Mouse (Mus musculus): Measurements from ENCODE around the gene Cyp51. TPM values are rescaled to one million over a fixed set of nuclear protein-coding genes. Genes with fewer than 3 reads are reported as not detected.
A peak's percentile ranks its signal among the peaks of the same experiment; 100 is the strongest.
"Not testable (repeated sequence)": the region's sequence is repeated elsewhere in the genome, so short reads cannot be mapped to it uniquely, and the experiment has no call there.

The Cyp51 gene
- polyA plus RNA-seq (2014; fragmentation: Nextera tagmentation; extraction: Ambion mirVana), result 164 TPM in 2 replicates

GRCm38 (mm10) chr5:4104341-4105040, at the start of gene Cyp51:
Cyp51 (minus strand) TSS chr5:4104746.
- H3K27ac ChIP-seq (ENCODE audit: low read depth, low read length), result peak within 1 kb of the TSS; percentile 96
- H3K4me1 ChIP-seq (ENCODE audit: control insufficient read depth, insufficient read depth, low read length), result peaks cover 8% of the 10 kb centered on the region; the same call in 1 of the 2 replicates
- under 1% methylated on average over 59 of the region's 59 CpGs for WGBS
- peak within 1 kb of the TSS; percentile 80 for H3K9ac ChIP-seq (ENCODE audit: low read length)
- no peaks in the 10 kb centered on the region for H3K9me3 ChIP-seq (ENCODE audit: control insufficient read depth, low read length)
- ATAC-seq (ENCODE audit: insufficient read depth, low FRiP score, low TSS enrichment) (peak; percentile 98), DNase-seq (ENCODE audit: low spot score) (peak; percentile 94)
- peaks cover 9% of the 10 kb centered on the region for H3K36me3 ChIP-seq (ENCODE audit: control insufficient read depth, insufficient read depth, low read length)
- peak within 1 kb of the TSS; percentile 73 for H3K4me2 ChIP-seq (ENCODE audit: low read depth)
- no peaks in the 10 kb centered on the region for H3K27me3 ChIP-seq (ENCODE audit: control insufficient read depth, insufficient read depth, low read length)
- peak within 1 kb of the TSS; percentile 97 for H3K4me3 ChIP-seq (ENCODE audit: low read depth, low read length)

GRCm38 (mm10) chr5:4112570-4113098, 8.1 kb upstream of the Cyp51 start:
- Histone ChIP-seq H3K4me3 (ENCODE audit: low read depth, low read length) (no peak overlapping the region), H3K4me2 (ENCODE audit: low read depth) (no peak overlapping the region), H3K27ac (ENCODE audit: low read depth, low read length) (no peak overlapping the region), H3K36me3 (ENCODE audit: control insufficient read depth, insufficient read depth, low read length) (no peaks in the 10 kb centered on the region), H3K27me3 (ENCODE audit: control insufficient read depth, insufficient read depth, low read length) (no peaks in the 10 kb centered on the region), H3K9ac (ENCODE audit: low read length) (no peak overlapping the region), H3K4me1 (ENCODE audit: control insufficient read depth, insufficient read depth, low read length) (no peaks in the 10 kb centered on the region), H3K9me3 (ENCODE audit: control insufficient read depth, low read length) (no peaks in the 10 kb centered on the region)
- 95% methylated on average over 5 of the region's 5 CpGs for WGBS
- DNase-seq (ENCODE audit: low spot score) (no peak), ATAC-seq (ENCODE audit: insufficient read depth, low FRiP score, low TSS enrichment) (no peak)

GRCm38 (mm10) chr5:4107056-4107455, 2.5 kb upstream of the Cyp51 start:
- H3K36me3 ChIP-seq (ENCODE audit: control insufficient read depth, insufficient read depth, low read length); H3K4me2 ChIP-seq (ENCODE audit: low read depth); H3K9me3 ChIP-seq (ENCODE audit: control insufficient read depth, low read length); H3K27me3 ChIP-seq (ENCODE audit: control insufficient read depth, insufficient read depth, low read length); DNase-seq (ENCODE audit: low spot score); ATAC-seq (ENCODE audit: insufficient read depth, low FRiP score, low TSS enrichment); H3K9ac ChIP-seq (ENCODE audit: low read length); H3K4me3 ChIP-seq (ENCODE audit: low read depth, low read length); H3K27ac ChIP-seq (ENCODE audit: low read depth, low read length); H3K4me1 ChIP-seq (ENCODE audit: control insufficient read depth, insufficient read depth, low read length): not testable (repeated sequence)
- 52% methylated on average over 7 of the region's 7 CpGs for WGBS

GRCm38 (mm10) chr5:4105651-4106186, 1.2 kb upstream of the Cyp51 start:
- no peak overlapping the region for H3K4me2 ChIP-seq (ENCODE audit: low read depth)
- no peak overlapping the region for H3K27ac ChIP-seq (ENCODE audit: low read depth, low read length)

GRCm38 (mm10) chr5:4103626-4104340, 763 bp downstream of the Cyp51 start:
- H3K36me3 ChIP-seq (ENCODE audit: control insufficient read depth, insufficient read depth, low read length), result peaks cover 14% of the 10 kb centered on the region
- H3K4me2 ChIP-seq (ENCODE audit: low read depth), result peak overlapping the region; percentile 73
- peak; percentile 56; the same call in 1 of the 2 replicates for ATAC-seq (ENCODE audit: insufficient read depth, low FRiP score, low TSS enrichment)
- H3K27ac ChIP-seq (ENCODE audit: low read depth, low read length), result peak overlapping the region; percentile 96
- H3K4me1 ChIP-seq (ENCODE audit: control insufficient read depth, insufficient read depth, low read length), result peaks cover 8% of the 10 kb centered on the region; the same call in 1 of the 2 replicates
- WGBS, result under 1% methylated on average over 41 of the region's 41 CpGs
- H3K9ac ChIP-seq (ENCODE audit: low read length), result peak overlapping the region; percentile 80
- H3K4me3 ChIP-seq (ENCODE audit: low read depth, low read length), result peak overlapping the region; percentile 97
- no peaks in the 10 kb centered on the region for H3K9me3 ChIP-seq (ENCODE audit: control insufficient read depth, low read length)
- no peaks in the 10 kb centered on the region for H3K27me3 ChIP-seq (ENCODE audit: control insufficient read depth, insufficient read depth, low read length)
- DNase-seq (ENCODE audit: low spot score), result no peak

More at GRCm38 (mm10) chr5:4105651-4106186, 1.2 kb upstream of the Cyp51 start:
- Histone ChIP-seq H3K27me3 (ENCODE audit: control insufficient read depth, insufficient read depth, low read length) (no peaks in the 10 kb centered on the region), H3K4me3 (ENCODE audit: low read depth, low read length) (no peak overlapping the region), H3K9ac (ENCODE audit: low read length) (no peak overlapping the region), H3K4me1 (ENCODE audit: control insufficient read depth, insufficient read depth, low read length) (peaks cover 8% of the 10 kb centered on the region; the same call in 1 of the 2 replicates), H3K36me3 (ENCODE audit: control insufficient read depth, insufficient read depth, low read length) (peaks cover 5% of the 10 kb centered on the region), H3K9me3 (ENCODE audit: control insufficient read depth, low read length) (no peaks in the 10 kb centered on the region)
- DNase-seq (ENCODE audit: low spot score), result no peak
- ATAC-seq (ENCODE audit: insufficient read depth, low FRiP score, low TSS enrichment), result no peak
- 93% methylated on average over 2 of the region's 2 CpGs for WGBS

- Histone ChIP-seq H3K4me1 (ENCODE audit: control insufficient read depth, insufficient read depth, low read length) (peaks cover 8% of the 10 kb centered on the region; the same call in 1 of the 2 replicates), H3K9me3 (ENCODE audit: control insufficient read depth, low read length) (no peaks in the 10 kb centered on the region), H3K27ac (ENCODE audit: low read depth, low read length) (no peak overlapping the region), H3K4me3 (ENCODE audit: low read depth, low read length) (no peak overlapping the region), H3K4me2 (ENCODE audit: low read depth) (no peak overlapping the region), H3K27me3 (ENCODE audit: control insufficient read depth, insufficient read depth, low read length) (no peaks in the 10 kb centered on the region), H3K36me3 (ENCODE audit: control insufficient read depth, insufficient read depth, low read length) (peaks cover 14% of the 10 kb centered on the region), H3K9ac (ENCODE audit: low read length) (no peak overlapping the region)
- 96% methylated on average over 2 of the region's 2 CpGs for WGBS
- no peak for ATAC-seq (ENCODE audit: insufficient read depth, low FRiP score, low TSS enrichment)
- DNase-seq (ENCODE audit: low spot score), result no peak
These were observed 2.8 kb downstream of the Cyp51 start for GRCm38 (mm10) chr5:4101770-4102169.

- Histone ChIP-seq H3K27me3 (ENCODE audit: control insufficient read depth, insufficient read depth, low read length) (no peaks in the 10 kb centered on the region), H3K27ac (ENCODE audit: low read depth, low read length) (no peak overlapping the region), H3K4me2 (ENCODE audit: low read depth) (no peak overlapping the region), H3K36me3 (ENCODE audit: control insufficient read depth, insufficient read depth, low read length) (peaks cover 14% of the 10 kb centered on the region), H3K4me1 (ENCODE audit: control insufficient read depth, insufficient read depth, low read length) (peaks cover 8% of the 10 kb centered on the region; the same call in 1 of the 2 replicates), H3K9me3 (ENCODE audit: control insufficient read depth, low read length) (no peaks in the 10 kb centered on the region), H3K4me3 (ENCODE audit: low read depth, low read length) (no peak overlapping the region), H3K9ac (ENCODE audit: low read length) (no peak overlapping the region)
- ATAC-seq (ENCODE audit: insufficient read depth, low FRiP score, low TSS enrichment) (no peak), DNase-seq (ENCODE audit: low spot score) (no peak)
- WGBS, result 95% methylated on average over 4 of the region's 4 CpGs
These were observed 3.5 kb downstream of the Cyp51 start for GRCm38 (mm10) chr5:4101031-4101430.

- Histone ChIP-seq H3K9ac (ENCODE audit: low read length) (no peak overlapping the region), H3K27me3 (ENCODE audit: control insufficient read depth, insufficient read depth, low read length) (no peaks in the 10 kb centered on the region), H3K4me3 (ENCODE audit: low read depth, low read length) (no peak overlapping the region), H3K4me2 (ENCODE audit: low read depth) (no peak overlapping the region), H3K9me3 (ENCODE audit: control insufficient read depth, low read length) (no peaks in the 10 kb centered on the region), H3K4me1 (ENCODE audit: control insufficient read depth, insufficient read depth, low read length) (no peaks in the 10 kb centered on the region), H3K36me3 (ENCODE audit: control insufficient read depth, insufficient read depth, low read length) (peaks cover 22% of the 10 kb centered on the region), H3K27ac (ENCODE audit: low read depth, low read length) (no peak overlapping the region)
- DNase-seq (ENCODE audit: low spot score) (no peak), ATAC-seq (ENCODE audit: insufficient read depth, low FRiP score, low TSS enrichment) (no peak)
- over 99% methylated on average over 5 of the region's 5 CpGs for WGBS
These were observed 10.1 kb downstream of the Cyp51 start for GRCm38 (mm10) chr5:4094471-4094870.

All from neural tube, embryonic 11.5 days (tissue).